Mouse (Mus musculus): ENCODE measurements around the gene Wnt11. TPM values are rescaled to one million over a fixed set of nuclear protein-coding genes. Genes with fewer than 3 reads are reported as not detected.

The Wnt11 gene
- total RNA-seq (2021), result 1 to 10 TPM; 2.5 to 2.6 TPM

- peak; percentile 46 to 63 for DNase-seq
- intact Hi-C loops (cut with DNase I), result loop anchor here (2.0 to 5.0 kb wide), 2 partner anchors 56 to 122 kb away; no protein-coding TSS in a partner anchor
Observed at GRCm38 (mm10) chr7:98834711-98835321, at the start of gene Wnt11. Wnt11 (plus strand) TSS chr7:98835112.

DNA sequence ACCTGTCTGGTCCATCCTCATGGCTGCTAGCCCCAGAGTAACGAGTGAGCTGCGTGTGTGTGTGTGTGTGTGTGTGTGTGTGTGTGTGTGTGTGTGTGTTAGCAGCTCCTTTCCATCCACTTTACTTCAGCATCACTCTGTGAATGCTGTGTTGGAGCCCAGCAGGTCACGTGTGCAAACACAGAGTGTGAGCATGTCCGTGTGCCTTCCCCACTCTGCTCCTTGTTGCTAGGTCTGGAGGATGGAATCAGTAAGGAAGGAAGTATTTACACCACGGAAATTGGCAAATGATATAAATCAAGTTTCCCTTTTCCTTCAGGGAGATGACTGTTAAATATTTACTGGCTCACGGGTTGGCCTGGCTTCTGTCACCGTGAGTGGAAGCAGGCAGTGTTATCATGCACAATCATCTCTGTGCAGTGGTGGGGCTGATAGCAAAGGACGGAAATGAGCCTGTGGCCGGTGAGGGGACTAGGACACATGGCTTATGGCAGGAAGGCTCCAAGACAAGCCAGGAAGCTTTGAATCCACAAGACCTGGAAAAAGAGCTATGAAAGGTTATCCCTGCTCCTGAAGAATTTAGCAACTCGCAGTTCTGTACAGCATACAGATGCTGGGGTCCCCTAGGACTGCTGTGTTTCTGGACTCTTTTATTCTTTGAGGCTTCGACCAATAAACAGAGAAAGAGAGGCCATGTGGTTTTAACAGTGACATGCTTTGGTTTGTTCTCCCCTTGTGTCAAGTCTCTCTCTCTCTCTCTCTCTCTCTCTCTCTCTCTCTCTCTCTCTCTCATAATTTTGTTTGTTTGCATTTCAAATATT, 47.9 kb upstream of the Wnt11 start:
- no peak for DNase-seq
- intact Hi-C loops (cut with DNase I), result no loop called here

GRCm38 (mm10) chr7:98788721-98789120, 46.2 kb upstream of the Wnt11 start:
- intact Hi-C loops (cut with DNase I), result no loop called here
- no peak for DNase-seq

DNA sequence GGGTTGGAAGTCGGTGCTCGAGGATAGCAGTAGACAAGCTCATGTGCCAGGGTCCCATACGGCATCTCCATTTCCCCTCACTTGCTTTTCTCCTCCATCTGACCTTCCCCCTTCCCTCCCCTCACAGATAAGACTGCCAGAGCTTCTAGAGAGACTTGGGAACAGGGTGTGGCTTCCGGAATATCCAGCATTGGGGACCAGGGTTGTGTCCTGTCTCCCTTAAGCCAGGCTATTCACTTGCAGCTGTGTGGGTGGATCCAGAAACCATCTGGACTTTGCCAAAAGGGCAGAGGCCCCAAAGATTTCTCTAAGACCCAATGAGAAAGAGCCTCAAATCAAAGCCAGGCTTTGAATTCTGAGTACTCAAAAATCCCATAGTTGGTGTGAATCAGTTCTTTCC, 45.8 kb upstream of the Wnt11 start:
- DNase-seq, result no peak
- intact Hi-C loops (cut with DNase I), result no loop called here

GRCm38 (mm10) chr7:98791864-98792263, 43.0 kb upstream of the Wnt11 start:
- intact Hi-C loops (cut with DNase I), result no loop called here
- DNase-seq, result no peak

DNA sequence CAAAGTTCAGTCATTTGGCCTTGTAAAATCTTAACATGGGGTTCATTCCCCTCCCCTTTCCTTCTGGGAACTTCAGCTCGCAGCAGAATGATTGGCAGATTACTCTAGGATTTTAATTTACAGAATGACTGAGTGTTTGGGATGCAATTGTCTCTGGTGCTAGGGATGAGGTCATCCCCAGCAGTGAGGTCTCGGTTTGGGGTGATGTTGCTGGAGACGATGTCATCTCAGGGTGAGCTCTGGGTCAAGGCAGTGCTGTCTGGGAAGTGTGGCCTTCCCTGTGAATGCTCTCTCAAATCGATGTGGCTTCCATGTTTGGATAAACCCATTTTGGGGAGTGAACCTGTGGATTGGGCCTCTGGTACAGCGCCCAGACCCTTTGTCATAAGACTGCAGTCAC, 41.1 kb upstream of the Wnt11 start:
- DNase-seq, result no peak
- intact Hi-C loops (cut with DNase I), result no loop called here

- no peak for DNase-seq
- intact Hi-C loops (cut with DNase I), result no loop called here
Observed at GRCm38 (mm10) chr7:98794444-98794843, 40.5 kb upstream of the Wnt11 start.

DNA sequence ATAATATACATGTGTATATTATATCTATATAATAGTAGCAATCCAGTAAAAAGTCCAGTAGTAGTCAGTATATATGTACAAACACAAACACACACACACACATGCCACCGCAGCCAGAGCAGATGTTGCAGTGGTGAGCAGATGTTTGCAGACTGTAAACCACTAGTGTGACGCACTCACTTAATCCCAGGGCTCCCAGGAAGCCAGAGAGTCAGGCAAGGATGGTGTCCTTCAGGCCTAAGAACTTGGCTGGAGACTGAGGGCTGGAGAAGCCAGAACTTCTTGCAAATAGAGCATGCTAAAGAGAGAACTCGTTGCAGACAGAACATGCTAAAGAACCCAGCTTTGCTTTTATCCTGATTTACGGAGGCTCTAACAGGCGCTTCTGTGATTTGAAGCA, 39.3 kb upstream of the Wnt11 start:
- intact Hi-C loops (cut with DNase I), result no loop called here
- peak in 1 of 2 experiments; percentile 40 for DNase-seq

DNA sequence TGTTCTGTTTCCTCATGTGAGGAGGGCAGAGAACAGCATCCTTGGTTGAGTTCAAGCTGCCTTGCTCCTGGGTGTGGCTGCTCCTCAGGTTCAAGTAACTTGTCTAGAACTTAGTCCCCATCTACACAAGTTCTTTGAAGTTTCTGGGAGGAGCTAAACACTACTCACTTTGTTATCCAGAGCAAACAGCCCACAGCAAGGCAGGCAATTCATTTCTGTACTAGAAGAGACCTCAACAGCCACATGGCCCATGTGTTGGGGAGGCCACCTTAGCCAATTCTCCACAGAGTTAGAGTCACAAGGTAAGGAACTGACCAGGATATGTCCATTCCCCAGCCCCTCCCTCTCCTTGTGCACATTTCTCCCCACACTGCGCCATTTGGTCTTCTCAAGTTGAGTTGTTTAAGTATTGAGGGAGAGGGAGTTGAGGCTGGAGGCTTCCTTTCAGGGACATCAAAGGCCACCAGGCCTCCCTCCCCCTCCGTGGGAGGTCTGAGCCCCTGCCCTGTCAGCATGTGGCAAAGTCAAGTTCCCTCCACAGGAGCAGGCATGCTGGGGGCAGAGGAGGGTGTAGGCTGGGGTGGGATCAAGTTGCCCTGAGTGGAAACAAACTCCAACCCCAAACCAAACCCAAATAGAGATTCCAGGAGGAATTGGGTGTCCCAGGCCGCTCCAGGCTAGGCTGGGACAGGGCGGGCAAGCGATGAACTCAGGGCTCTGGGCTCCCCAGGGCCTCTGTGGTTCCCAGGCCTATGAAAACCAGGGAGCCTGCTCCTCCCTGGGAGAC, 37.4 kb upstream of the Wnt11 start:
- intact Hi-C loops (cut with DNase I), result no loop called here
- DNase-seq, result no peak

DNA sequence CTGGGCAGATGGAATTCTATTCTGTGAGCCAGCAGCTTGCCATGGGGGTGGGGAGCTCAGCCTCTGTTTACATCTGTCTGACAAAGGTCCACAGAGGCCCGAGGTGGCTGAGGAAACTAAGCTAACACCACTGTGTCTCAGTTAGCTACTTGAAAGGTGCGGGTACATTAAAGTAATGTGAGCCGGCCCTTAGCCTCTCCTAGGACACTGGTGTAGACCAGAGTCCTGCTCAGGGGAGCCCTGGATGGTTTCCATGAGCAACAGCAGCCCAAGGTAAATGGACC, 36.8 kb upstream of the Wnt11 start:
- no peak for DNase-seq

DNA sequence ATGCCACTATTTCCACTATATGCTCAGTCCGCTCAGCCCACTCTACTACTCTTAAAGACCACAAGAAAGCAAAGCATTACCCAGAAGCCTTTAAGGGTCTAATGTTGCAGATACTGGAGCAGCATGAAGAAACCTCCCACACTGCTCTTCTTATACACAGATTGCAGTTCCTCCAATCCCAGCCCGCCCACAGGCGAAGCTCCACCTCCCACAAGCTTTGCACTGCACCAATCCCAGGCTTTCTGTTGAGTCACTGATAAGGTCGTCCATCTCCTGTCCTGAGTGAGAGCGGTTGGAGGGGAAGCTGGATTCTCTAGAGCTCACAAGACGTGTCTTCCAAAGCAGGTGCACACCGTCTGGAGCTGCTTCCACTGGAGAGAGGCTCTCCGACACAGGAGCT, 34.5 kb upstream of the Wnt11 start:
- intact Hi-C loops (cut with DNase I), result no loop called here
- DNase-seq, result no peak

More for the DNA sequence above, 36.8 kb upstream of the Wnt11 start:
- intact Hi-C loops (cut with DNase I), result no loop called here

DNA sequence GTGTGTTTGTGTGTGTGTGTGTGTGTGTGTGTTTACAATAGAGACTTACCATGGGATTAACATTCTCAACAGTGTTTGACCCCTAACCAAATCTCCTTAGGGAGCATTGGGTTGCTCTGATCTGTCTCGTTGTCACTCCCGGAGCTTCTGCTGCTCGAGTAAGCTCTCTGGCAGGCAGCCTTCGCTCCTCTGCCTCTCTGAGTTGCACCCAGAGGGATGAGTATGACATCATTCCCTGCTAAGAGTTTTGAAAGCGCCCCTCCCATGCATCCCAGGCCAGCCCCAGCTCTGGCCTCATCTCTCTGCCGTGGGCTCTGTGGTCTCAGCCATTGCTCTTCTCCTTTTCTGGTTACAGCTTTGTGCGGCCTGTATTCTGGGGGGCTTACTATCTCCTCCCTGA, 33.8 kb upstream of the Wnt11 start:
- intact Hi-C loops (cut with DNase I), result no loop called here
- DNase-seq, result peak; percentile 59 to 61

DNA sequence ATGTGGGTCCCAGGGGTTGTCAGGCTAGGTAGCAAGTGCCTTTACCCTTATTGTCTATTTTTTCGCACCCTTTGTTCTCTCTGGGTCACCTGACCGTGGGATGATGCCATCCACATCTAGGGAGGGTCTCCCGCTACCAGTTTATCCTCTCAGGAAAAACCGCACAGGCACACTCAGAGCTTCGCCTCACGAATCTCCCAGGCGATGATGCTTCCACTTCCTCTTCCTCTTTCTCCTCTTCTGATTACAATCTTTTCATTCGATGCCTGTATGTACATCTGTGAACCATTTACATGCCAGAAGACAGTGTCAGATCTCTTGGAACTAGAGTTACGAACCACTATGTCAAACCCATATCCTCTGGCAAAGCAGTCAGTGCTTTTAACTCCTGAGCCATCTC, 31.7 kb upstream of the Wnt11 start:
- intact Hi-C loops (cut with DNase I), result no loop called here
- no peak for DNase-seq

- intact Hi-C loops (cut with DNase I), result no loop called here
- peak in 1 of 2 experiments; percentile 63 for DNase-seq
Observed at GRCm38 (mm10) chr7:98804841-98805772, 29.8 kb upstream of the Wnt11 start.

GRCm38 (mm10) chr7:98806961-98807360, 28.0 kb upstream of the Wnt11 start:
- no peak for DNase-seq
- intact Hi-C loops (cut with DNase I), result no loop called here

- intact Hi-C loops (cut with DNase I), result no loop called here
- DNase-seq, result no peak
Observed at GRCm38 (mm10) chr7:98809372-98809771, 25.5 kb upstream of the Wnt11 start.

DNA sequence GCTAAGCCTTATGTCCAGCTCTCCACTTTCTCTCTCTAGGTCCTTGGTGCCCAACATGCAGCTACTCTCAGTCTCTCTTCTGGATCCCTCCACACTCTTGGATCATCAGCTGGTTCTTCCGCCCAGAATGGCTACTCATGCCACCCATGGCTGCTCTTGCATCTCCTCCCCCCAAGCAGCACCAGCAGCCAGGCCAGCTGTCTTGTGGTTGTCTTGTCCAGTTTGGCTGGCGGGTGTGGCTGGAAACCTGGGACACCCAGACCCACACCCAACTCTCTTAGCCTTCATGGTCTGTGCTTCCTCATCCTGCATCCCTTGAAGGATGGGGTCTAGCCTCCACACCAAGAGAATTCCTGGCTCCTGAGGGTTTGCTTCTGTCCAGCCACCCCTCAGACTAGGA, 24.3 kb upstream of the Wnt11 start:
- intact Hi-C loops (cut with DNase I), result no loop called here
- no peak for DNase-seq

DNA sequence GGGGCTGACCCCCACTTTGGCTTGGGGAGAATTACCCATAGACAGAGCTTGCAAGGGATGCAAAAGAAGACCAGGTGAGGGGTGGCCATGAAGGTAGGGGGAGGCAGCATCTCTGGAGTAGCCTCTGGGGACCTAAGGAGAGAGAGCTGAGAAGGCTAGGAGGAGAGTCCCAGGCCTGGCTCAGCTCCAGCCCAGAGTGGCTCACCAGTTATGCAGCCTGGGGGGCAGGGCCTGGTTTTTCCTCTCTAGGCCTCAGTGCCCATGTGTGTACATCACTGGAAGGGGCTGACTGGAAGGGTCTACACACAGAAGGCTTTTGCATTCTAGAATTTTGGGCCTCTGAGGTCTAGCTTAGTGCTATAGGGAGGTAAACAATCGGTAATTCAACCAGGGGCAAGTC, 14.4 kb upstream of the Wnt11 start:
- no peak for DNase-seq
- intact Hi-C loops (cut with DNase I), result no loop called here

DNA sequence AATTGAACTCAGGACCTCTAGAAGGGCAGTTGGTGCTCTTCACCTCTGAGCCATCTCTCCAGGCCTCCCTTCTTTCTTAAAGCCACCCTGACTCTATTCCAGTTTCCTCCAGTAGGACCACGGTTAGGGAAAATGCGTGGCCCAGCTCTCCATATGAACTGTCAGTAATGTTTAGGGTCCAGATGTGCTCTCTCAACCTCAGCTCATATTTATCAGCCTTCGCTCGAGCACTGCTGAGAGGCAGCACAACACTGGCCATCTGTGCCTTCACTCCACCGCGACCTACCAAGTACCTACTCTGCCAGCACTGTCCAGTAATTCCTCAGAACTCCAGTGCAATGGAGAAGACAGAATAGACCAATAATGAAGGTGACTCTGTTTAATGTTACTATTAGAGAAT, 12.0 kb upstream of the Wnt11 start:
- intact Hi-C loops (cut with DNase I), result no loop called here
- DNase-seq, result no peak

GRCm38 (mm10) chr7:98823896-98824822, 10.8 kb upstream of the Wnt11 start:
- intact Hi-C loops (cut with DNase I), result no loop called here
- DNase-seq, result no peak
